Mouse (Mus musculus): ENCODE results near the gene Spon1.

GRCm38 (mm10) chr7:114011726-114012443 is 246.1 kb downstream of the Spon1 start:
- no peak for TF ChIP-seq CTCF (conservative IDR thresholded peaks at IDR 0.05; ENCODE audit: insufficient read depth, insufficient read length, low read depth, low read length)
- TF ChIP-seq POLR2A (IDR thresholded peaks at IDR 0.05; ENCODE audit: low read depth, low read length): no peak

All from kidney, adult 2 months (tissue).